Mouse (Mus musculus) embryo, embryonic 10 days (tissue): Measurements from ENCODE around the gene Slc38a1.

Source experiments
- DNase-seq: peaks from one replicate; pipeline ENCODE4 v3.0.0-alpha.2; 2015; ENCODE audit warnings: low spot score

Gene Slc38a1

DNA sequence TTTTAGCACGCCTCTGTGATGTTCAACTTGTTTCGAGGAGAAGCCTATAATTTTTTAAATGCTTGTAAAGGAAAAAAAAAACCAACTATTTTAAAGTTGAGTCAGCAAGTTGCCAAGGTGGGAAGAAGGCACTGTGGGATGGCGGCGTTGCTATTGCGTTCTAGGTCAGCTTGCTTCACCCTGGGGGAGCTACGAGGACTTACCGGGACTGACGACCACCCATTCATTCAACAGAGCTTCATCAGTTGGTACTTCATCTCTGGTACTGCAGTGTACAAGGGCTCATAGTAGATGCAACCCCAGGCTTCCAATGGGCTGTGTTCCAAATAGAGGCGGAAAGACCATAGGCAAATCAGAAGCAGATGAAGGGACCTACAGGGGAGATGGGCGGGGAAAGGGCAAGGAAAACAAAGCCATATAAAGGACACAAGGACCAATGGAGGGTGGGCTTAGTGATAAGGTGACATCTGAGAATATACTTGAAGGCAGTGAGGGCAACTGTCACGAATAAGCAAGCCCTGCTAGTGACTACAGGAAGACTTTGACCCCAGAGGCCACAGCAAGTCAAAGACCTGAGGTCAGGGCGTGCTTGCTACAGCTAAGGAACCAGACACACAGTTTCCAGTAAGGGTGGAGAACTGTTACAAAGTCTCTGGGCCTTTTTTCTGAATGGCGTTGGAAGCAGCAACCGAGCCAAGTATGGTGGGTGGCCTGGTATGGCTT, 82.0 kb downstream of the Slc38a1 start:
- no peak for DNase-seq

DNA sequence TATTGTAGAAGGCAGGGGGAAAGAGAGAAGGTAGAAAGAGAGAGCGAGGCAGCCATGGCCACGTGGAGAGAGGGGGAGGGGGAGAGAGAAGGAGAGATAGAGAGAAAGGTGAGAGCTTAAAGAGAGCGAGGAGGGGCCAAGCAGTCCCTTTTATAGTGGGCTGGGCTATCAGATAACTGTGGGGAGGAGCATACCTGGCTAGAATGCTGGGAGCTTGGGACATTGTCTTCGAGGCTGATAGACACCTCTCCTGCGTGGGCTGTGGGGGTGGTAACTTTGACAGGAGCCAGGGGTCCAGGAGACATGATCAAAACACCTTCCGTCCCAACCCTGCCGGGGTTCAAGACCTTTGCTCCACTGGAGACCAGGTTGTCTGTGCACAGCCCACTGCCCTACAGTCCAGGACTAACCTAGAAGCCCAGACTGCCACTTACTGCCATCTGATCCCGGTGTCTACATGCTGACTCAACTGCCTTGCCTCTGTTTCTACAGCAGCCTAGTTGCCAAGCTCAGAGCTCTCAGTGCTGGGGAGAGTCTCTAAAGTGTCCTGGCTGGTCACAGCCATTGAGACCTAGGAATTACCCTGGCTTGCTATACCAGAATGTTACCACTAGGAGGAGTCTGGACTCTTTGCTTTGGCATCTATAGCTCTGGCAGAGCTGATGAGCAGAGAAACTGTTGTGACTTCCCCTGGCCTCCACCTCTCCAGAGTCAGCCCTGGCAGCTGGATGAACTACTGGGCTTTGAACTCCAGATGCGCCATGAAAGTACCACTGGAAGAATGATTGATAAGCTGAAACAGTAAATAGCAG, 90.9 kb downstream of the Slc38a1 start:
- peak; percentile 81 for DNase-seq

DNA sequence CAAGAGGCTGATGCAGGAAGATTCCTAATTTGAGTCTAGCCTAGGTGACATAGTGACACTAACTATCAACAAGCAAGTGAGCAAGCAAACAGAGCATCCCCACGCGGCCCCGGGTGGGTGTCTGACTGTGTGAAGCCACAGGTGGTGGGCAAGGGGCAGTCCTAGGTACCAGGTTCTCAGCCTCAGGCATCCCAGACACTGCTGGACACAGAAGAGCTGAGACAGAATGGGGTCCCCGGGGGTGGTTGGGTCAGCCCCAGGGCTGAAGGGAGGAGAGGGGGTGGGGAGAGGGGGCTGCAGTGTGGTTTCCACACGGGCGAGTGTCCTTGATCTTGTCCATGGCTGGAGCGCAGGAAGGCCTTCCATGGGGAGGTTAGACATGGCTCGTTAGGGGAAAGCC, 91.6 kb downstream of the Slc38a1 start:
- no peak for DNase-seq

DNA sequence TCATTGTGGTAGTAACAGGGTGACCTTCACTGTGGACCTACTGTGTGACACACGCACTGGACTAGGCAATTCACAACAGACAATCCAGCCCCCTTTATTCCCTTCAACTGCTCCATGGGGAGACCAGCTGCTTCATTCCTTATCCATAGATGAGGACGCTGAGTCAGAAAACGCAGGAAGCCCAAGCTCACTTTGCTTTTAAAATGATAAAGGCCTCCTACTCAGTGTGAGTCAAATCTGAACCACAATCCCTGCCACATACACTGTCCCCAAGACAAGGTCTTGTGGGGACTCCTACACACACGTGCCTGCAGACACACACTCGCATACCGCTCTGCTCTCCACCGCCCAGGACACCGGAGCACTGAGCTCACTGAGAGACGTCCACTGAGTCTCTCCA, 94.3 kb downstream of the Slc38a1 start:
- DNase-seq, result no peak

DNA sequence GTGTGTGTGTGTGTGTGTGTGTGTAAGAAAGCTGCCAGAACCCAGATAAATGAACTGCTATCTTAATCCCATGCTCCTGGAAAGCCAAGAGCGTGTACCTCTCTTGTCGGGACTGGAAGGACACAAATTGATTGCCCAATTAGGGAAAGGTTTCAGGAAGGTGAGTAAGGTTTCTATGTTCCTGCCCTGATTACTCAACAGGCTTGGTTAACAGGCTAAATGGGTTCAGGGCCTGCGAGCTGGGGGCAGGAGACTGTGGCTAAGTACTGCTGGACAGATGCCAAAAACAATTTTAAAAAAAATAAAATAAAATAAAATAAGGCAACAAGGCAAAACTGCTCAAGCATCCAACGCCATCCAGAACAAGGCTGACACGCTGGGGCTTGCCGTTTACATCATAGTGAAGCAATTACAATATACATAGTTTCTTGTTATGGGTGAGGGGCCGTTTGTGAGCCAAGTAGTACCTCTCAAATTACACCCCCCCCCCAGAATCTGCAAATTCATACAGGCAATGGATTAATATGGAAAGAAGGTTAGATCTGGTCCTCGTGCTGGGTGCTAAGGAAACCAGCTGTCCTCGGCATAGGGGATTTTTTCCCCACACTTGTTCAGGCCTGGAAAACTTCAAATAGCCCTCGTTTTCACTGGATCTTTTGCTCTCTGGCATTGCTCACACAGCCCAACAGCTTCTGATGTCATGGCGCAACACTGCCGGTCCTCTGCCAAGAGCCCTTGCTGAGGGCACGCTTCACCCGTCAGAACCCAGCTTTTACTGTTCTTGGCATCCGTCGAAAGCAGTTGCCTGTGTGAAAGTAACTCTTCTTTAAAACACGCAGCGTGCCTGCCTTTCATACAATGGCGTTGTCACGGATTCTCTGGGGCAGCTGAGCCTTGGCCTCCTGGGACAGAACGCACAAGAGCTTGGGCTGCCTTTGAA, 95.2 kb downstream of the Slc38a1 start:
- DNase-seq, result no peak

DNA sequence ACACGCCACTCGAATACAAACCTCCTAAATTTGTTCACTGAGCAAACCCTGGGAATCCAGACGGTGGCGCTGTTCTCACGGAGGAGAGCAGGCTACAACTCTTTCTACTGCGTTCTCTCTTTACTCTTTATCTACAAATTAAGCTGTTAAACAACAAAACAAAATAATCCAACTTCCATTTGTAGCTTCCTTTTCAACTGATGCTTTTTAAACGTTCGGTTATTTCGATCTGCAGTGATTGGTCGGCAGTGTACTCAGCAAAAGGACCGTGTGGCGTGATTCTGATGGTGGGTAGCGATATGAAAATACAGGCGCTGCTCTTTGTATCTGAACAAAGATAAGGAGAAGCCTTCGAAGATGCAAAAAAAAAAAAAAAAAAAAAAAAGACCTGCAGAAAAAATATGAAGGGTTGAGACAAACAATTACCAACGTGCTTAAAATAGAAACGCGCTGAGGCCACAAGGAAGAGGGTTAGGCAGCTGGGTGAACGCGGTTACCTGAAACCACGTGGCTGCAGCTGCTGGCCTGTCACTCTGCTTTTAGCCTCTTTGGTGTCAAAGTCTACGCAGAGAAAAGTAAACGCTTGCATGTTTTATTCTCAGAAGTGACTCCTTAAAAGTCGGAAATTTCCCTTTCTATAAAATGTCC, 99.4 kb downstream of the Slc38a1 start:
- peak; percentile 85 for DNase-seq

DNA sequence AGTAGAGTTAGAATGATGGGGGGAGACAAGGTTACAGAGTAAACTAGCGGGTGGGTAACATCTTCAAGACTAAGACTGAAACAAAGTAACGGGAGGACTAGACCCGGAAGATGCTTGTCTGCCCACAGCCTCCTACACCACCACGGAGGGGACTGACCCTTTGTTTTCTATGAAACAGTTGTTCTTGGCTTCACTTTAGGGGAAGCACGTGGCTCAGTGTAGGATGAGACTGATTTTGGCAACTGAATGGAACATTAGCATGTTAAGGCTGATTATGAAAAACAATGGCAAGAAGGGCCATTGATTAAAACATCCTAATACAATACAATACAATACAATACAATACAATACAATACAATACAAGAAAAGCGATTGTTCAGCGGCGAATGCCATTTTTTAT, 100.6 kb downstream of the Slc38a1 start:
- no peak for DNase-seq

DNA sequence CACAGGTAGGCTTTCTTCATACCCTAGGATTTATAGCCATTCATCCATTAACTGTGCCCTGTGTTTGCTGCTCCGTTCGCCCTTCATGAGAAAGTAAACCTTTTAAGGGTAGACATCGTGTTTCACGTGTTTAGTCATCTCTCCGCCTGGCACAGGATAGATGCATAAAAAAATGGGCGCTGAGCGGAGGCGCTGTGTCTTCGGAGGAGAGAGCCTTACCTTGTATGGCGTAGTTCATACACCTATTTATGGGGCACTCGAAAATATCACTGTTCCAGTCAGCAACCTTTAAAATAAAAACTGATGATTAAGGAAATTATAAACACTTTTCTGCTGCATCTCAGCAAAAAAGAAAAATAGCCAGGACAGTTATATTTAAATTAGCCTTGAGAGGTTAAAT, 105.4 kb downstream of the Slc38a1 start:
- DNase-seq, result no peak

DNA sequence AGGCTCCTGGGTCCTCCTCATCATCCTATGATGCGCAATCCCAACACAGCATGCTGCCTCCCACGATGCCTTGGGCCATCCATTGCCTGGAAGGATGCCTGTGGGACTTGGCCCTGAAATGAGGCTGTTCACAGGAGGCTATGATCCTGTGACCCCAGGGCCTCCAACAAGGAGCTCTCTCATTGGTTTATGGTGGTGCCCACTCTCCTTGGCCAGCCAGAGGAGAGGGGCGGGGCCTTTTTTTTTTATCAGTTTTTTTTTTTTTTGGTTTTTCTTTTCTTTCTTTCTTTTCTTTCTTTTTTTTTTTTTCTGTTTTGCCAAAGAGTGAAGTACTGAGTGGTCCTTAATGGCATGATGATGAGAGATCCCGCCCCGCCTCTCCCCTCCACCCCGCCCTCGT, 106.3 kb downstream of the Slc38a1 start:
- DNase-seq, result no peak

DNA sequence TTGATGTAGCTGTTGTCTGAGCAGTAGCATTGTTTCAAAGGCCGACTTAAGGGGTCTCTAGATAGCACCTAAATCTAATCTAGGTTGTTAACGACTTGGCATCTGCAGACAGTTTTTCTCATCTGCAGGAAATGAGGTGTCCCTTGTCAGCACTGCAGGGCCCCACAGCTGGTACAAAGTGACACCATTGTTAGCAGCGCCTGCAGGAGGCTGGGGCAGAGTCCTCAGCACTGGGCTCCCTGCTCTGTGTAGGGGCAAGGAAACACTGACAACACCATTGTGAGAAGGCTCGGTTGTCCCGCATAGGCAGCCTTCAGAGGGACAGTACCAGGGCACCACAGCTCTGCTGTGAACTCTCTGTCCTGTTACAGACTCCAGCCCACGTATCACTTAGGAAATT, 115.0 kb downstream of the Slc38a1 start:
- no peak for DNase-seq

DNA sequence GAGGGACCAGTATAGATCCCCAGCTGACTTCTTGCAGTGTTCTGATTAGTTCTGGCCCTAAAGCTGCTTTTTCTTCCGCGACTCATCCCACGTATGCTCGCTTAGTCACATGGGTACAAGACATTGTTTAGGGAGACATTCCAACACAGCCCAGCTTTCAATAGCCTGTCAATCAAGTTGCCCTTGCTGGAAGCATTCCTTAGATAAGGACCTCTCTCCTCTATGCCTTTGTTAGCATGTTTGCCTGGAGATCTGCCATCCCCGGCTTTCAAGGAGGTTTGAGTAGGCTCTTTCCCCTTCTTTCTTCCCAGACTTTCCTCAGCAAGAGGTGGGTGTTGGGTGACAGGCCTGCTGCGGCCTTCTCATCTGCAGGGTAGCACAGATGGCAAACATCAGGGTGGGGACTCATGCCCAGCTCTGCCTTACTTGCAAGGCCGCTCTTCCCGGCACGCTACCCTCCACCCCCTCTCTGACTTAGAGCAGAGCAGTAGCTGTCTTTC, 118.4 kb downstream of the Slc38a1 start:
- peak; percentile 79 for DNase-seq
